Mouse (Mus musculus) stomach, postnatal 0 days (tissue): Measurements from ENCODE around the gene Zfp58. TPM values are rescaled to one million over a fixed set of nuclear protein-coding genes. Genes with fewer than 3 reads are reported as not detected.

Source experiments
- ATAC-seq: fragments of 200-750 bp; cut with Nextera tagmentation; 2 replicates; pipeline ENCODE4 v1.8.0; 2017; ENCODE audit not compliant: low FRiP score, low TSS enrichment
- DNase-seq: peaks from one replicate; pipeline ENCODE4 v3.0.0-alpha.2; 2016; ENCODE audit warnings: low spot score
- H3K27ac ChIP-seq: fragments of 300-500 bp; sonication (generic); replicated peaks from 2 replicates; pipeline ENCODE4 v1.5.1; 2014; ENCODE audit warnings: mild to moderate bottlenecking, control low read depth
- H3K27me3 ChIP-seq: fragments of 300-500 bp; sonication (generic); 2 replicates; pipeline ENCODE4 v1.6.1; 2014; ENCODE audit warnings: low read length; ENCODE audit not compliant: control insufficient read depth, insufficient read depth
- H3K36me3 ChIP-seq: fragments of 300-500 bp; sonication (generic); 2 replicates; pipeline ENCODE4 v1.6.1; 2014; ENCODE audit warnings: low read length, mixed read lengths; ENCODE audit not compliant: control insufficient read depth, insufficient read depth
- H3K4me1 ChIP-seq: fragments of 300-500 bp; sonication (generic); replicated peaks from 2 replicates; pipeline ENCODE4 v1.6.1; 2014; ENCODE audit warnings: antibody characterized with exemption; ENCODE audit not compliant: control insufficient read depth, insufficient read depth
- H3K4me2 ChIP-seq: fragments of 300-500 bp; sonication (generic); replicated peaks from 2 replicates; pipeline ENCODE4 v1.6.1; 2014; ENCODE audit warnings: low read depth, mild to moderate bottlenecking, control low read depth, moderate library complexity
- H3K4me3 ChIP-seq: fragments of 300-500 bp; sonication (generic); 2 replicates; pipeline ENCODE4 v1.5.1; 2014; ENCODE audit warnings: low read depth, low read length, control low read depth
- H3K9ac ChIP-seq: fragments of 300-500 bp; sonication (generic); 2 replicates; pipeline ENCODE4 v1.6.1; 2014; ENCODE audit warnings: mild to moderate bottlenecking, low read length, control low read depth, mixed read lengths
- H3K9me3 ChIP-seq: fragments of 300-500 bp; sonication (generic); 2 replicates; pipeline ENCODE4 v1.6.1; 2016; ENCODE audit warnings: low read length; ENCODE audit not compliant: control insufficient read depth
- CTCF ChIP-seq: IDR thresholded peaks from 2 replicates; pipeline ENCODE4 v1.5.1; 2016; ENCODE audit warnings: antibody characterized with exemption, low read depth, mild to moderate bottlenecking, moderate library complexity
- EP300 ChIP-seq: optimal IDR thresholded peaks from 2 replicates; pipeline ENCODE3; 2016; ENCODE audit warnings: antibody characterized with exemption
- WGBS: fragments of 180-500 bp; shearing (Covaris S2); extraction: QIAGEN DNeasy Blood & Tissue Kit; methylation state at CpG from one replicate; pipeline ENCODE4 v1.1.7; 2014; 5-methylcytosine and 5-hydroxymethylcytosine counted together
- polyA plus RNA-seq: library from polyadenylated mRNA; unstranded; fragments of >200 nt; fragmentation: Nextera tagmentation; extraction: Ambion mirVana; gene quantifications from 2 replicates; pipeline ENCODE4 v1.2.1, GENCODE M21; 2015

Zfp58 gene
- 5.6 and 5.8 TPM in 2 replicates for polyA plus RNA-seq

DNA sequence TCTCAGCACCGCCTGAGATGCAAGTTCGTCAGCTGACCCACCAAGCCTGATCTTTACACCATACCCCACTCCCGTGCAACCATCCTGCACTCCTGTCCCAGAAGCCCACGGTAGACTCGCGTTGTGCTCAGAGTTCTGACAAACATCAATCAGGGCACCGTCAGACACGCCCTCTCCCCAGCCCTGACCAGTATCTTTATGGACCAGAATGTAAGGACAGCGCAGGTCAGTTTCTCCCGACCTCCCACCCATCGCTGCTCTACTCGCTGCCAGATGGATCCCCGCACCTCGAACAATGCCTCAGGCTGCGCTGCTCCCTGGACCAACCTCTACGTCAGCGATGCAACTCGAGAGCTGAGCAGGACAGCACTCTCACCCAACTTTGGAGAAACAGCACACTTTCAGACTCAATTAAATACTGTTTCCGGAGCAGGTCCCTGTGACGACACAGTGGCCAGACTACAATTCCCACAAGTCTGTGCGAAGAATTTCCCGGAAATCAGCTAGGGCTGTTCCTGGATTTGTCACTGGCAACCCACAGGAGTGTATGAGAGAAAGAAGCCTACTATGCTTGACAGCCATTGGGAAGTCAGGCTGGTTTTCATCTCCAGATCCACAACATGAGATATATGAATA, at the start of gene Zfp58:
Gene Zfp58, minus strand, starts transcription at position 472 of the 636 bp plus-strand sequence.
- ATAC-seq (peak; percentile 96), DNase-seq (peak; percentile 86)
- Histone ChIP-seq H3K36me3 (no peaks in the 10 kb centered on the region), H3K27ac (peak within 1 kb of the TSS; percentile 65), H3K4me1 (no peaks in the 10 kb centered on the region), H3K27me3 (no peaks in the 10 kb centered on the region), H3K4me2 (peak within 1 kb of the TSS; percentile 85), H3K9me3 (no peaks in the 10 kb centered on the region), H3K9ac (peak within 1 kb of the TSS; percentile 66), H3K4me3 (peak within 1 kb of the TSS; percentile 78)
- no peak for TF ChIP-seq EP300
- no peak for TF ChIP-seq CTCF
- WGBS, result under 1% methylated on average over 22 of the region's 22 CpGs

DNA sequence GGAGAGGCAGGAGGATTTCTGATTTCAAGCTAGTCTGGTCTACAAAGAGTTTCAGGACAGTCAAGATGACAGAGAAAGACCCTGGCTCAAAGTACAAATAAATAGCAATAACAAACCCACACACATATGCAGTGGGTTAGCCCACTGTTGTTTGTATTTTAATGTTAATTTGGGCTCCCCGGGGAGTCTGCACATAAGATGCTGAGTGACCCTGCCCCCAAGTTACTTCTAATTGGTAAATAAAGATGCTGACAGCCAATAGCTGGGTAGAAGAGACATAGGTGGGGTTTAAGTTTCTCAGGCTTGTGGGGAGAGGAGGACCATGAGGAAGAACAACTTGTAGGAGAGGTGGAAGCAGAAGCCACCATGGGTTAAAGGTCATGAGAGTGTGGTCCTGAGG, 45.6 kb upstream of the Zfp58 start:
- Histone ChIP-seq H3K27me3 (no peaks in the 10 kb centered on the region), H3K4me2 (no peak overlapping the region), H3K27ac (no peak overlapping the region), H3K36me3 (peaks cover 24% of the 10 kb centered on the region), H3K9me3 (no peaks in the 10 kb centered on the region), H3K4me1 (no peaks in the 10 kb centered on the region), H3K9ac (no peak overlapping the region), H3K4me3 (no peak overlapping the region)
- WGBS, result 93% methylated on average over 1 of the region's 1 CpGs
- ATAC-seq (no peak), DNase-seq (no peak)
- no peak for TF ChIP-seq EP300
- TF ChIP-seq CTCF, result no peak

DNA sequence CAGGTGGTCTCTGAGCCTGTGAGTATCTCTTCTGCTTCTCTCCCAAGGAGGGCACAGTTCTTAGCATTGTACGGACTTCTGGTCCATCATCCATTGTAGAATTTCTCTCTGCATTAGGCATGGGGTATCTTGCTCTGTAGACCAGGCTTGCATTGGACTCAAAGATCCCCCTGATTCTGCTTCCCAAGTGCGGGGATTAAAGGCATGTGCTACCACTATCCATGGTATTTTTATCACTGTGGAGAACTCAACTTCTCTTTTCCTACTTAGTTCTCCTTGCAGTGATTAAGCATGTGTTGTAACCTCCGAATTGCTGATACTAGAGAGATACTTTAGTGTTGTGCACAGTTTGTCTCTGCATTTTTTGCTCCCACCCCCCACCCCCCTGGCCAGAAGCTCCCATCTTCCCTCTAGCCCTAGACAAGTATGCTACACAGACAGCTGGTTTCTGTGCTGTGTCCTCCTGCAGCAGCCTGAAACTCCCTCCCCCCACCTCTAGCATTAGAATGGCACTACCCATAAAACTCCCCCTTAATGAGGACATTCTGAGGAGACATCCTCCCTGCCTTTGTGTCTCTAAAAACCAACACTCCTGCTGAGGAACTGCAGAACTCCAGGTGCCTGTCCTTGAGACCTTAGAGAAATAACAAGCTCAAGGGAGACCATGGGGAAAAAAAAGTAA, 26.8 kb upstream of the Zfp58 start:
- Histone ChIP-seq H3K9me3 (no peaks in the 10 kb centered on the region), H3K27me3 (no peaks in the 10 kb centered on the region), H3K4me1 (no peaks in the 10 kb centered on the region; the same call in 1 of the 2 replicates), H3K36me3 (no peaks in the 10 kb centered on the region), H3K4me2 (no peak overlapping the region), H3K9ac (no peak overlapping the region), H3K27ac (no peak overlapping the region), H3K4me3 (no peak overlapping the region)
- DNase-seq (no peak), ATAC-seq (no peak)
- no peak for TF ChIP-seq CTCF
- no peak for TF ChIP-seq EP300
- 74% methylated on average over 3 of the region's 3 CpGs for WGBS

DNA sequence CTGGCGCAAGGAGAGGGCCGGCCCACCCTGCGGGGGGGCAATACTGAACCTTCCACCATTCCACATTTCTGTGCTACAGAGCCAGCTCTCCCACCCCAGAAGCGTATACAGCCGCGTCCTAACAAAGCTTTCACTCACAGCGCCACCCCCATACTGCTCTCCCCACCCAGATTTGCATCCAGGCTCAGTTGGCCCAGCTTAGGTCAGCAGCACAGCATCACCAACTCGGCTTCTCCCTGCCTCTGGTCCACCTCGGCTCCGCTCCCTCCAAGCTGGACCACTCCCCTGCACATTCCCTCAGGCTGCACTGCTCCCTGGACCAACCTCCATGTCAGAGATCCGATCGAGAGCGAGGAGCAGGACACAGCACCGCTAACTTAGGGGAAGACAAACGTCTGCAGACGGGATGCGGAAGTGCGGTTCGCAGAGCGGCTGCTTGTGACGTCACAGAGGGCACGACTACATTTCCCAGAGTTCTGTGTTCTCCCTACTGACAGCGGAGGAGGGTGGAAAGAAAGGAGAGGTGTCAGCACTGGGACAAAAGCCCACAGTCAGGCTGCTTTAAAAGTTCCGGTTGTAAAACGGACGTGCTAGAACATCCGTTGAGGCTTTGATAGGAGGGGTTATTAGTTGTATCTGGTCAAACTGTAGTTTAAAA, 25.5 kb upstream of the Zfp58 start, which contains the start of the genes Gm26965 and Zfp87:
Gene Gm26965, minus strand, starts transcription at position 399 of the 658 bp plus-strand sequence.
Gene Zfp87, minus strand, starts transcription at position 425 of the 658 bp plus-strand sequence.
- no peak for TF ChIP-seq EP300
- peak; percentile 16; the same call in 1 of the 2 replicates for TF ChIP-seq CTCF
- Histone ChIP-seq H3K9ac (peak within 1 kb of the TSS; percentile 80), H3K27me3 (no peaks in the 10 kb centered on the region), H3K27ac (peak within 1 kb of the TSS; percentile 70), H3K36me3 (no peaks in the 10 kb centered on the region), H3K4me1 (no peaks in the 10 kb centered on the region; the same call in 1 of the 2 replicates), H3K9me3 (no peaks in the 10 kb centered on the region), H3K4me3 (peak within 1 kb of the TSS; percentile 87), H3K4me2 (peak within 1 kb of the TSS; percentile 88)
- peak; percentile 94 for DNase-seq
- WGBS, result 0% methylated on average over 27 of the region's 27 CpGs
- ATAC-seq, result peak; percentile 99

DNA sequence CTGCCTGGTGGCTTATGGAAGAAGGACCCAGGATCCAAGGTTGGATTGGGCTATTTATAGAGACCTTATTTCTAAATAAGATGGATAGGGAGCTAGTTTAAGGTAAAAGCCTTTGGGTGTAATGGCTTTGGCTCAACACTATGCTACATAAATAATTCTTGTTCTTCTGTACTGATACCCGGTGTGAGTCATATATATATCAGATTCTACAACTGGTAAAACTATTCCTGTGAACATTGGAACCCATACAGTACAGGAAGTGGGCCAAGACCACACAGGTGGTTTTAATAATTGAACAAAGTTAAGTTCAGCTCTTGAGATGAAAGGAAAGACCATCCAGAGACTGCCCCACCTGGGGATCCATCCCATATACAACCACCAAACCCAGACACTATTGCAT, 553 bp upstream of the Zfp58 start:
- Histone ChIP-seq H3K27me3 (no peaks in the 10 kb centered on the region), H3K4me2 (no peak overlapping the region), H3K4me1 (no peaks in the 10 kb centered on the region), H3K36me3 (no peaks in the 10 kb centered on the region), H3K4me3 (no peak overlapping the region), H3K27ac (no peak overlapping the region), H3K9me3 (no peaks in the 10 kb centered on the region), H3K9ac (no peak overlapping the region)
- DNase-seq (no peak), ATAC-seq (no peak)
- WGBS, result 74% methylated on average over 1 of the region's 1 CpGs
- no peak for TF ChIP-seq EP300
- no peak for TF ChIP-seq CTCF
